Mouse (Mus musculus) urinary bladder, postnatal 4 days (tissue): ENCODE results near the gene Cyp2d12.
"Not testable (repeated sequence)": the region's sequence is repeated elsewhere in the genome, so short reads cannot be mapped to it uniquely, and the experiment has no call there.

ENCODE experiments used
- DNase-seq, 2 experiments: peaks; one replicate each; pipeline ENCODE4 v3.0.0; 2021 to 2022; ENCODE audit warnings: low spot score in 2 of 2

Gene Cyp2d12

GRCm38 (mm10) chr15:82554531-82555230 lies at the start of gene Cyp2d12:
Gene Cyp2d12, plus strand, starts transcription at chr15:82555072.
- DNase-seq, result no peak

- DNase-seq, result no peak
Measured at GRCm38 (mm10) chr15:82506971-82507370, 47.9 kb upstream of the Cyp2d12 start.

GRCm38 (mm10) chr15:82507740-82508139 lies 47.1 kb upstream of the Cyp2d12 start:
- not testable (repeated sequence) for DNase-seq

- not testable (repeated sequence) for DNase-seq
Measured at GRCm38 (mm10) chr15:82509495-82509894, 45.4 kb upstream of the Cyp2d12 start.

- not testable (repeated sequence) for DNase-seq
Measured at GRCm38 (mm10) chr15:82510500-82510899, 44.4 kb upstream of the Cyp2d12 start.

- not testable (repeated sequence) for DNase-seq
Measured at GRCm38 (mm10) chr15:82512111-82512510, 42.8 kb upstream of the Cyp2d12 start.

GRCm38 (mm10) chr15:82516174-82516573 lies 38.7 kb upstream of the Cyp2d12 start:
- not testable (repeated sequence) for DNase-seq

GRCm38 (mm10) chr15:82527371-82527770 lies 27.5 kb upstream of the Cyp2d12 start:
- not testable (repeated sequence) for DNase-seq

- DNase-seq, result not testable (repeated sequence)
Measured at GRCm38 (mm10) chr15:82532721-82533120, 22.2 kb upstream of the Cyp2d12 start.

GRCm38 (mm10) chr15:82542976-82543375 lies 11.9 kb upstream of the Cyp2d12 start:
- not testable (repeated sequence) for DNase-seq

GRCm38 (mm10) chr15:82544561-82544960 lies 10.3 kb upstream of the Cyp2d12 start:
- not testable (repeated sequence) for DNase-seq

- DNase-seq, result not testable (repeated sequence)
Measured at GRCm38 (mm10) chr15:82547753-82548152, 7.1 kb upstream of the Cyp2d12 start.

- DNase-seq, result not testable (repeated sequence)
Measured at GRCm38 (mm10) chr15:82553211-82553610, 1.7 kb upstream of the Cyp2d12 start.

- no peak for DNase-seq
Measured at GRCm38 (mm10) chr15:82572856-82573255, 18.0 kb downstream of the Cyp2d12 start.

- DNase-seq, result no peak
Measured at GRCm38 (mm10) chr15:82579071-82579470, 24.2 kb downstream of the Cyp2d12 start.

GRCm38 (mm10) chr15:82582621-82583020 lies 27.7 kb downstream of the Cyp2d12 start:
- no peak for DNase-seq
